Mouse (Mus musculus) liver, embryonic 12.5 days (tissue): ENCODE measurements around the gene Dram2. TPM values are rescaled to one million over a fixed set of nuclear protein-coding genes. Genes with fewer than 3 reads are reported as not detected.
"Not testable (repeated sequence)": the region's sequence is repeated elsewhere in the genome, so short reads cannot be mapped to it uniquely, and the experiment has no call there.

Experiments
- ATAC-seq: fragments of 200-750 bp; cut with Nextera tagmentation; 2 replicates; pipeline ENCODE4 v1.8.0; 2017; ENCODE audit warnings: moderate number of reproducible peaks, mild to moderate bottlenecking, moderate library complexity
- H3K27ac ChIP-seq: fragments of 300-500 bp; sonication (generic); 2 replicates; pipeline ENCODE4 v1.5.1; 2016; ENCODE audit warnings: mild to moderate bottlenecking
- H3K27me3 ChIP-seq: fragments of 300-500 bp; sonication (generic); replicated peaks from 2 replicates; pipeline ENCODE4 v1.6.1; 2016; ENCODE audit warnings: mild to moderate bottlenecking, moderate library complexity
- H3K36me3 ChIP-seq: fragments of 300-500 bp; sonication (generic); 2 replicates; pipeline ENCODE4 v1.6.1; 2016; ENCODE audit warnings: mild to moderate bottlenecking, moderate library complexity
- H3K4me1 ChIP-seq: fragments of 300-500 bp; sonication (generic); 2 replicates; pipeline ENCODE4 v1.6.1; 2016
- H3K4me2 ChIP-seq: fragments of 300-500 bp; sonication (generic); 2 replicates; pipeline ENCODE4 v1.6.1; 2016; ENCODE audit warnings: mild to moderate bottlenecking, moderate library complexity
- H3K4me3 ChIP-seq: fragments of 300-500 bp; sonication (generic); 2 replicates; pipeline ENCODE4 v1.5.1; 2016; ENCODE audit warnings: mild to moderate bottlenecking, moderate library complexity
- H3K9ac ChIP-seq: fragments of 300-500 bp; sonication (generic); 2 replicates; pipeline ENCODE4 v1.6.1; 2016; ENCODE audit warnings: mild to moderate bottlenecking, moderate library complexity
- H3K9me3 ChIP-seq: fragments of 300-500 bp; sonication (generic); replicated peaks from 2 replicates; pipeline ENCODE4 v1.6.1; 2016; ENCODE audit warnings: mild to moderate bottlenecking, moderate library complexity
- WGBS: fragments of 180-500 bp; shearing (Covaris S2); methylation state at CpG from one replicate; pipeline ENCODE4 v1.1.7; 2016; ENCODE audit not compliant: insufficient replicate concordance; 5-methylcytosine and 5-hydroxymethylcytosine counted together
- polyA plus RNA-seq: library from polyadenylated mRNA; unstranded; fragments of >200 nt; fragmentation: Nextera tagmentation; extraction: Ambion mirVana; gene quantifications from 2 replicates; pipeline ENCODE4 v1.2.1, GENCODE M21; 2016

Dram2 gene
- polyA plus RNA-seq, 1 experiment from 2014 or later: 23.9 TPM

- H3K27me3 ChIP-seq: no peaks in the 10 kb centered on the region
- no peaks in the 10 kb centered on the region for H3K9me3 ChIP-seq
- peaks cover 40% of the 10 kb centered on the region for H3K36me3 ChIP-seq
- ATAC-seq: no peak
- H3K27ac ChIP-seq: no peak overlapping the region
- peaks cover 21% of the 10 kb centered on the region for H3K4me1 ChIP-seq
- H3K4me2 ChIP-seq: no peak overlapping the region
- WGBS: 77% methylated on average over 5 of the region's 5 CpGs
- no peak overlapping the region for H3K4me3 ChIP-seq
- no peak overlapping the region for H3K9ac ChIP-seq
These were observed 5.8 kb downstream of the Dram2 start for GRCm38 (mm10) chr3:106553411-106553810.

DNA sequence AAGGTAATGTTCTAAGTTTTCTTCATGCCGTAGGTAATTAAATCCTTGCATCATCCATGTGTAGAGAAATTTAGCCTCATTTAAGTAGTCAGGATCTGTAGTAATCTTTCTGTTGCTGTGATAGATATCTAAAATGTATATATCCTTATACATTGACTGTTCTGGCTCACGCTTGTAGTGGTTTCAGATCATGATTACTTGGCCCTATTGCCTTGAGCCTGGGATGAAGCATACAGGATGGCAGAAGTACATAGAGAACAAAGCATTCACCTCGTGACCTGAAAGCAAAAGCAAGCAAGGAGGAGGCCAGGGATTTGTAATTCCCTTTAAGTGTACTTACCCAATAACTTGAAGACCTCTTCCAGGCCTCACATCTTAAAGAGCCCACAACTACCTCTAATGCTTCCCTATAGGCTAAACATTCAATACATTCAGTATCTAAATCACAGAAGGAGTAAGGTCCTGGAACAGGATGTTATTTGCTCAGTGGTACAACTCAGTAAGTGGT is 8.2 kb downstream of the Dram2 start:
- Histone ChIP-seq H3K27ac (no peak overlapping the region), H3K4me3 (no peak overlapping the region), H3K27me3 (no peaks in the 10 kb centered on the region), H3K9ac (no peak overlapping the region), H3K4me2 (no peak overlapping the region), H3K9me3 (no peaks in the 10 kb centered on the region), H3K36me3 (peaks cover 46% of the 10 kb centered on the region), H3K4me1 (peaks cover 15% of the 10 kb centered on the region; the same call in 1 of the 2 replicates)
- no peak for ATAC-seq
- WGBS: 86% methylated on average over 3 of the region's 3 CpGs

GRCm38 (mm10) chr3:106558271-106558670 is 10.7 kb downstream of the Dram2 start:
- H3K4me3 ChIP-seq: no peak overlapping the region
- H3K9ac ChIP-seq: no peak overlapping the region
- no peak overlapping the region for H3K27ac ChIP-seq
- H3K27me3 ChIP-seq: no peaks in the 10 kb centered on the region
- no peak for ATAC-seq
- peaks cover 40% of the 10 kb centered on the region for H3K36me3 ChIP-seq
- H3K4me1 ChIP-seq: peaks cover 15% of the 10 kb centered on the region; the same call in 1 of the 2 replicates
- H3K9me3 ChIP-seq: no peaks in the 10 kb centered on the region
- no peak overlapping the region for H3K4me2 ChIP-seq

DNA sequence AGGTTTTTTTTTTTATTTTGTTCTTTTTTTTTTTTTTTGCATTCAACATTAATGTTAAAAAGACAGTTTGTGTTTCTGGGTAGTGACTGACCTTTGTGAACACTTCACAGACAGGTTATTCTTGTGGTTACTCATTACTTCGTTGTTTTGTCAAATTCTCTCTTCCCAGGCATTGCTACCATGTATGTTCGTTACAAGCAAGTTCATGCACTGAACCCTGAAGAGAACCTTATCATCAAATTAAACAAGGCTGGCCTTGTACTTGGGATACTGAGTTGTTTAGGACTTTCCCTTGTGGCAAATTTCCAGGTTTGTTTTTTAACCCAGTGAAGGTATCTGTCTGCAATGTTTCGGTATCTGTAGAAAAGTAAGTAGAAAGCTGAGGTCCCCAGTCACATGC is 18.3 kb downstream of the Dram2 start:
- Histone ChIP-seq H3K27me3 (no peaks in the 10 kb centered on the region), H3K27ac (no peak overlapping the region), H3K4me2 (no peak overlapping the region), H3K36me3 (peaks cover 7% of the 10 kb centered on the region; the same call in 1 of the 2 replicates), H3K4me1 (no peaks in the 10 kb centered on the region), H3K4me3 (no peak overlapping the region), H3K9me3 (no peaks in the 10 kb centered on the region), H3K9ac (no peak overlapping the region)
- no peak for ATAC-seq
- WGBS: 78% methylated on average over 3 of the region's 3 CpGs

DNA sequence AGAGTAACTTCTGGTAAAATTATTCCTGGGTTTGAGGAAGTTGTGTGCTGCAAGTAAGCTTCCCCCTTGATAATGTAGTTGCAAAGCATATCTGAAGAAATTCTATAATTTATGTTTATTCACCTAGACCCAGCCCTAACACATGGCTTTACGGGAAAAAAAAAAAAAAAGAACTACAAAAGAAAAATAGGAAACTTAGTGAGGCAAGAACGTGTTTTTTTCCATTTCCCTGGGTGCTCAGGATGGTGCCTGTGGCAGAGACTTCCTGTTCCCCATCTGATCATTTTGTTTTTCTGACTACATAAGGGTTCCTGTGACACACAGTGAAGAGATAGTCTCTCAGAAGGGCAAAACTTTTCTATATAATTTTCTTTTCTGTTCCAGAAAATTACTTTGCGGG is 25.6 kb downstream of the Dram2 start:
- no peak overlapping the region for H3K4me3 ChIP-seq
- no peak for ATAC-seq
- H3K9me3 ChIP-seq: no peaks in the 10 kb centered on the region
- H3K27me3 ChIP-seq: no peaks in the 10 kb centered on the region
- no peak overlapping the region for H3K9ac ChIP-seq
- H3K27ac ChIP-seq: no peak overlapping the region
- H3K36me3 ChIP-seq: peaks cover 7% of the 10 kb centered on the region; the same call in 1 of the 2 replicates
- H3K4me1 ChIP-seq: no peaks in the 10 kb centered on the region
- H3K4me2 ChIP-seq: no peak overlapping the region
- WGBS: 58% methylated on average over 3 of the region's 3 CpGs

DNA sequence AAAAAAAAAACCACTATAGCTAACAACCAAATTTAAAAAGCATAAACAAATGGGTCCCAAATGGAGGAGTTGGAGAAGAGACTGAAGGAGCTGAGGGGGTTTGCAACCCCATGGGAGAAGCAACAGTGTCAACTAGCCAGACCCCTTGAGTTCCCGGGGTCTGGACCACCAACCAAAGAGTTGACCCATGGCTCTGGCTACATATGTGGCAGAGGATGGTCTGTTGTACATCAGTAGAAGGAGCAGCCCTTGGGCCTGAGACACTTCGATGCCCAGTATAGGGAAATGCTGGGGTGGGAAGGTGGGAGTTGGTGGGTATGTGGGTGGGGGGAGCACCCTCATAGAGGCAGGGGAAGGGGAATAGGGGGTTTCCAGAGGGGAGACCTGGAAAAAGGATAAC is 31.7 kb downstream of the Dram2 start:
- H3K9ac ChIP-seq: no peak overlapping the region
- no peak overlapping the region for H3K4me2 ChIP-seq
- peaks cover 3% of the 10 kb centered on the region; the same call in 1 of the 2 replicates for H3K36me3 ChIP-seq
- no peak overlapping the region for H3K4me3 ChIP-seq
- no peaks in the 10 kb centered on the region for H3K4me1 ChIP-seq
- H3K27me3 ChIP-seq: no peaks in the 10 kb centered on the region
- ATAC-seq: no peak
- WGBS: 65% methylated on average over 2 of the region's 2 CpGs
- H3K27ac ChIP-seq: no peak overlapping the region
- H3K9me3 ChIP-seq: no peaks in the 10 kb centered on the region

DNA sequence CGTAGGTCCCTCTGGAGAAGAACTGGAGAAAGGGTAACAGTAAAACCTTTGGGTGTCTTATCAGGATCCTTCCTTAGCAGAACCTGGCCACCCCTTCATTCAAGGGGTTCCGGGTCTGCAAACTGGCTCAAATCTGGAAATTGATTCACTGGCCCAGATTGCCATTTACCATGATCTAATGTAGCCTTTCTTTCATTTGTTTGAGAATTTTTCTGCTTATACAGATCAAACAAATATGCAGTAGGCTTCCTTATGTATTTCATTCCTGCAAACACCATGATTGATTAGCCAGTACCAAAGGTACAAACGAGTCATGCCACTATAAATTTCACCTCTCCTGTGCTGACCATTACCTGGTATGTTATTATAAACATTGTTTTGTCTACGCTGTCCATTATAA is 46.0 kb downstream of the Dram2 start:
- not testable (repeated sequence) for H3K4me1 ChIP-seq, H3K9ac ChIP-seq, H3K4me2 ChIP-seq, H3K9me3 ChIP-seq, ATAC-seq, H3K4me3 ChIP-seq, H3K27ac ChIP-seq, H3K27me3 ChIP-seq, H3K36me3 ChIP-seq
- WGBS: 61% methylated on average over 4 of the region's 4 CpGs

- Histone ChIP-seq H3K9me3 (no peaks in the 10 kb centered on the region), H3K4me2 (no peak overlapping the region), H3K36me3 (no peaks in the 10 kb centered on the region), H3K27ac (no peak overlapping the region), H3K4me1 (no peaks in the 10 kb centered on the region), H3K4me3 (no peak overlapping the region), H3K9ac (no peak overlapping the region), H3K27me3 (no peaks in the 10 kb centered on the region)
- 34% methylated on average over 1 of the region's 1 CpGs for WGBS
- no peak for ATAC-seq
These were observed 70.5 kb downstream of the Dram2 start for GRCm38 (mm10) chr3:106618103-106618502.

Other genes starting within 250 kb of the Dram2 start
- gene Chil6, start 141.6 kb upstream of the Dram2 start, polyA plus RNA-seq: not detected in 2 replicates
- 4.6 and 4.9 TPM in 2 replicates for gene Dennd2d, start 65.4 kb upstream of the Dram2 start, polyA plus RNA-seq
- 23.2 and 31.3 TPM in 2 replicates for gene Cept1, start within 50 bp of the Dram2 start, polyA plus RNA-seq
- 6.1 and 6.7 TPM in 2 replicates for gene Lrif1, start 137.2 kb downstream of the Dram2 start, polyA plus RNA-seq
- gene Cd53, start 242.4 kb downstream of the Dram2 start, polyA plus RNA-seq: 12.6 and 13.7 TPM in 2 replicates